In genomic region chr10:127661291-127661914, GRCm38 (mm10) we compare ENCODE assay signal across 8 mouse cellular contexts. TPM values are rescaled to one million over a fixed set of nuclear protein-coding genes. Genes with fewer than 3 reads are reported as not detected.
DNase-seq lines count a peak whose midpoint lies in the region; ATAC-seq and TF ChIP-seq lines count a peak whose summit lies in the region.

No protein-coding gene starts in this region.

- peak overlapping the region; percentile 90 for H3K27ac ChIP-seq in cerebellum, adult 2 months (ENCODE audit: insufficient read depth, low read length)
- H3K27ac ChIP-seq in ES-Bruce4 (ENCODE audit: insufficient read depth, low read length): no peak overlapping the region
- H3K27ac ChIP-seq in heart, embryonic 16.5 days (ENCODE audit: low read length): peak overlapping the region; percentile 89
- H3K27ac ChIP-seq in midbrain, embryonic 16.5 days (ENCODE audit: low read length): no peak overlapping the region

- peak overlapping the region; percentile 51 for H3K4me3 ChIP-seq in cerebellum, adult 2 months (replicated peaks; ENCODE audit: insufficient read depth, low read depth, low read length)
- peak overlapping the region; percentile 11; the same call in 1 of the 2 replicates for H3K4me3 ChIP-seq in ES-Bruce4 (ENCODE audit: low read depth, low read length)
- H3K4me3 ChIP-seq in heart, embryonic 16.5 days (ENCODE audit: low read length): peak overlapping the region; percentile 44
- H3K4me3 ChIP-seq in midbrain, embryonic 16.5 days (ENCODE audit: low read depth, low read length): no peak overlapping the region

- TF ChIP-seq CTCF in cerebellum, adult 2 months (IDR thresholded peaks at IDR 0.05; ENCODE audit: borderline replicate concordance, insufficient read depth, low read depth, low read length): no peak
- TF ChIP-seq CTCF in ES-Bruce4 (IDR thresholded peaks at IDR 0.05; ENCODE audit: low read depth, low read length): no peak

- H3K9ac ChIP-seq in ES-Bruce4 (ENCODE audit: low read depth, poor library complexity, severe bottlenecking): peak overlapping the region; percentile 1; the same call in 1 of the 2 replicates
- peak overlapping the region; percentile 68 for H3K9ac ChIP-seq in heart, embryonic 16.5 days (ENCODE audit: low read length)
- H3K9ac ChIP-seq in midbrain, embryonic 16.5 days (ENCODE audit: low read depth, low read length): no peak overlapping the region

- H3K9me3 ChIP-seq in ES-Bruce4 (replicated peaks; ENCODE audit: control insufficient read depth, insufficient read depth, low read length, poor library complexity, severe bottlenecking): no peaks in the 10 kb centered on the region
- no peaks in the 10 kb centered on the region for H3K9me3 ChIP-seq in heart, embryonic 16.5 days (replicated peaks; ENCODE audit: control insufficient read depth, low read length)
- no peaks in the 10 kb centered on the region for H3K9me3 ChIP-seq in midbrain, embryonic 16.5 days (replicated peaks; ENCODE audit: control insufficient read depth, low read length, poor library complexity, severe bottlenecking)

- 18% methylated on average over 14 of the region's 14 CpGs for WGBS in cerebellum, adult 2 months
- WGBS in heart, embryonic 16.5 days: 25% methylated on average over 14 of the region's 14 CpGs
- WGBS in midbrain, embryonic 16.5 days: 13% methylated on average over 14 of the region's 14 CpGs

- ATAC-seq in heart, embryonic 16.5 days (replicated peaks; ENCODE audit: extremely low read depth, insufficient read depth, low FRiP score): no peak
- ATAC-seq in midbrain, embryonic 16.5 days: no peak

- peak overlapping the region; percentile 75 for H3K4me2 ChIP-seq in heart, embryonic 16.5 days (ENCODE audit: low read depth, low read length)
- peak overlapping the region; percentile 2; the same call in 1 of the 2 replicates for H3K4me2 ChIP-seq in midbrain, embryonic 16.5 days (ENCODE audit: low read length)

- DNase-seq in cerebellum, adult 2 months: no peak
- no peak for DNase-seq in cerebellum, postnatal 4 days (ENCODE audit: low spot score in 2 of 2)
- peak; percentile 37 to 65 for DNase-seq in kidney, postnatal 36 days
- no peak for DNase-seq in embryo, embryonic 10.5 days (ENCODE audit: low spot score)
- no peak for DNase-seq in right cerebral cortex, postnatal 36 days (ENCODE audit: low spot score in 2 of 2)

- no peak for TF ChIP-seq POLR2A in cerebellum, adult 2 months (IDR thresholded peaks at IDR 0.05; ENCODE audit: borderline replicate concordance, insufficient read depth, low read length)
- no peak for TF ChIP-seq POLR2A in ES-Bruce4 (IDR thresholded peaks at IDR 0.05; ENCODE audit: insufficient read depth, low read length)

- no peak for TF ChIP-seq EP300 in ES-Bruce4 (IDR thresholded peaks at IDR 0.05; ENCODE audit: insufficient read depth, low read depth, low read length)

- peaks cover 7% of the 10 kb centered on the region for H3K36me3 ChIP-seq in ES-Bruce4 (ENCODE audit: control insufficient read depth, insufficient read depth, low read length, poor library complexity, severe bottlenecking)
- peaks cover 18% of the 10 kb centered on the region for H3K36me3 ChIP-seq in heart, embryonic 16.5 days (ENCODE audit: control insufficient read depth, insufficient read depth)
- no peaks in the 10 kb centered on the region for H3K36me3 ChIP-seq in midbrain, embryonic 16.5 days (ENCODE audit: control insufficient read depth, insufficient read depth, low read length)

- H3K4me1 ChIP-seq in cerebellum, adult 2 months (ENCODE audit: control insufficient read depth, insufficient read depth, low read length): peaks cover 20% of the 10 kb centered on the region
- H3K4me1 ChIP-seq in ES-Bruce4 (ENCODE audit: control insufficient read depth, insufficient read depth, low read length): peaks cover 2% of the 10 kb centered on the region
- peaks cover 48% of the 10 kb centered on the region for H3K4me1 ChIP-seq in heart, embryonic 16.5 days (ENCODE audit: control insufficient read depth, insufficient read depth, low read length)
- H3K4me1 ChIP-seq in midbrain, embryonic 16.5 days (ENCODE audit: control insufficient read depth, insufficient read depth, low read length): peaks cover 16% of the 10 kb centered on the region

- no peaks in the 10 kb centered on the region for H3K27me3 ChIP-seq in cerebellum, adult 2 months (ENCODE audit: control insufficient read depth, insufficient read depth, low read length)
- H3K27me3 ChIP-seq in ES-Bruce4 (ENCODE audit: control insufficient read depth, insufficient read depth, low read length, poor library complexity, severe bottlenecking): no peaks in the 10 kb centered on the region
- H3K27me3 ChIP-seq in heart, embryonic 16.5 days (ENCODE audit: control insufficient read depth, insufficient read depth, low read length): no peaks in the 10 kb centered on the region
- peaks cover 51% of the 10 kb centered on the region for H3K27me3 ChIP-seq in midbrain, embryonic 16.5 days (ENCODE audit: control insufficient read depth, insufficient read depth, low read depth, low read length)

RNA-seq across cellular contexts. Expression of gene Nemp1, which starts 5.3 kb away (rescaled TPM):
- polyA plus RNA-seq in cerebellum, adult 2 months (2012; rRNA removed): 6.7 and 9.0 TPM in 2 replicates
- polyA plus RNA-seq in ES-Bruce4 (2011; ENCODE audit: insufficient read depth, insufficient read length, low read depth, missing spikeins): 22.0 and 22.3 TPM in 2 replicates
- 8.3 and 8.7 TPM in 2 replicates for polyA plus RNA-seq in heart, embryonic 16.5 days (2015; fragmentation: Nextera tagmentation; extraction: Ambion mirVana)
- 3.2 TPM in 2 replicates for polyA plus RNA-seq in midbrain, embryonic 16.5 days (2015; fragmentation: Nextera tagmentation; extraction: Ambion mirVana)

RNA-seq across cellular contexts. Expression of gene Nab2, which starts 7.0 kb away (rescaled TPM):
- polyA plus RNA-seq in cerebellum, adult 2 months (2012; rRNA removed): 59.2 and 69.9 TPM in 2 replicates
- 5.5 and 8.1 TPM in 2 replicates for polyA plus RNA-seq in ES-Bruce4 (2011; ENCODE audit: insufficient read depth, insufficient read length, low read depth, missing spikeins)
- 10.9 and 12.7 TPM in 2 replicates for polyA plus RNA-seq in heart, embryonic 16.5 days (2015; fragmentation: Nextera tagmentation; extraction: Ambion mirVana)
- polyA plus RNA-seq in midbrain, embryonic 16.5 days (2015; fragmentation: Nextera tagmentation; extraction: Ambion mirVana): 1.6 and 2.1 TPM in 2 replicates

RNA-seq across cellular contexts. Expression of gene Stat6, which starts 18.6 kb away (rescaled TPM):
- 8.7 TPM in 2 replicates for polyA plus RNA-seq in cerebellum, adult 2 months (2012; rRNA removed)
- 28.2 and 32.9 TPM in 2 replicates for polyA plus RNA-seq in ES-Bruce4 (2011; ENCODE audit: insufficient read depth, insufficient read length, low read depth, missing spikeins)
- polyA plus RNA-seq in heart, embryonic 16.5 days (2015; fragmentation: Nextera tagmentation; extraction: Ambion mirVana): 36.1 and 36.7 TPM in 2 replicates
- polyA plus RNA-seq in midbrain, embryonic 16.5 days (2015; fragmentation: Nextera tagmentation; extraction: Ambion mirVana): 4.4 and 5.4 TPM in 2 replicates

RNA-seq across cellular contexts. Expression of gene Lrp1, which starts 40.5 kb away (rescaled TPM):
- 346 and 366 TPM in 2 replicates for polyA plus RNA-seq in cerebellum, adult 2 months (2012; rRNA removed)
- 36.3 and 41.3 TPM in 2 replicates for polyA plus RNA-seq in ES-Bruce4 (2011; ENCODE audit: insufficient read depth, insufficient read length, low read depth, missing spikeins)
- 33.4 and 34.4 TPM in 2 replicates for polyA plus RNA-seq in heart, embryonic 16.5 days (2015; fragmentation: Nextera tagmentation; extraction: Ambion mirVana)
- polyA plus RNA-seq in midbrain, embryonic 16.5 days (2015; fragmentation: Nextera tagmentation; extraction: Ambion mirVana): 110 and 117 TPM in 2 replicates

RNA-seq across cellular contexts. Expression of gene Myo1a, which starts 43.6 kb away (rescaled TPM):
- polyA plus RNA-seq in cerebellum, adult 2 months (2012; rRNA removed): 1.2 and 1.6 TPM in 2 replicates
- polyA plus RNA-seq in ES-Bruce4 (2011; ENCODE audit: insufficient read depth, insufficient read length, low read depth, missing spikeins): 0.34 and 0.72 TPM in 2 replicates
- 0.21 and 1.8 TPM in 2 replicates for polyA plus RNA-seq in heart, embryonic 16.5 days (2015; fragmentation: Nextera tagmentation; extraction: Ambion mirVana)
- polyA plus RNA-seq in midbrain, embryonic 16.5 days (2015; fragmentation: Nextera tagmentation; extraction: Ambion mirVana): 0.60 and 0.93 TPM in 2 replicates

Comparison
In these comparisons a context has a peak if more than half of its experiments do, and no peak if none do; other contexts are left out.
1. DNase-seq: peak in kidney, postnatal 36 days (2 of 2); none in cerebellum, adult 2 months (0 of 2), cerebellum, postnatal 4 days (0 of 2), embryo, embryonic 10.5 days (single experiment) and right cerebral cortex, postnatal 36 days (0 of 2).
2. H3K27ac ChIP-seq: peak in cerebellum, adult 2 months (single experiment) and heart, embryonic 16.5 days (single experiment); none in ES-Bruce4 (single experiment) and midbrain, embryonic 16.5 days (single experiment).